Mouse (Mus musculus): ENCODE data around the gene 1700001C02Rik. TPM values are rescaled to one million over a fixed set of nuclear protein-coding genes. Genes with fewer than 3 reads are reported as not detected.

The 1700001C02Rik gene
- polyA plus RNA-seq, 1 experiment from 2014 or later, result not detected

GRCm38 (mm10) chr5:30483533-30483932, 17.7 kb downstream of the 1700001C02Rik start:
- Histone ChIP-seq H3K4me1 (ENCODE audit: control insufficient read depth, insufficient read depth, low read length) (no peaks in the 10 kb centered on the region), H3K27me3 (ENCODE audit: control insufficient read depth, insufficient read depth, low read length) (0 out of 2 replicates have a peak, but pooled peaks cover 2% of the 10 kb centered on the region), H3K27ac (ENCODE audit: low read depth, low read length) (no peak overlapping the region), H3K4me3 (ENCODE audit: low read depth, low read length) (no peak overlapping the region), H3K9me3 (replicated peaks; ENCODE audit: control insufficient read depth, low read length) (no peaks in the 10 kb centered on the region), H3K9ac (ENCODE audit: low read depth, low read length) (no peak overlapping the region), H3K36me3 (ENCODE audit: control insufficient read depth, insufficient read depth, low read length) (no peaks in the 10 kb centered on the region), H3K4me2 (no peak overlapping the region)
- WGBS (ENCODE audit: insufficient replicate concordance), result 68% methylated on average over 8 of the region's 8 CpGs
- no peak for ATAC-seq (replicated peaks; ENCODE audit: insufficient number of reproducible peaks, low FRiP score, low TSS enrichment)

DNA sequence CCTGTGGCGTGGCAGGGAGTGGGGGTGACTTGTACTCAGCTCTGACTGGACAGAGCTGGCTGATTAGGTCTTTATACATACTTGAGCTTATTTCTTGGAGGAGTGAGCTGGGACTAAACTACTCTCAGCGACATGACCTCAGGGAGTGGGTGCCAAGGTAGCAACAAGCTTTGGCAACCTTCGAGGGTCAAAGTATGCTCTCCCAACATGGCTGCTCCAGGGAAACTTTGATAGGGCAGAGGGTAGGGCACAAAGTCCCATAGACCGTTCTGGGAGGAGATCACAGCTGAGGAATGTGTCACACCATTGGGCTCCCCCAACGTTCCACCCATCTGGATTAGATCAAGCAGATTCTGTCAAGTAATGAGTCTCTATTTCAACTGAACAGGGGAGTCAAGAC, 18.7 kb downstream of the 1700001C02Rik start:
- Histone ChIP-seq H3K4me1 (ENCODE audit: control insufficient read depth, insufficient read depth, low read length) (no peaks in the 10 kb centered on the region), H3K9ac (ENCODE audit: low read depth, low read length) (no peak overlapping the region), H3K9me3 (replicated peaks; ENCODE audit: control insufficient read depth, low read length) (no peaks in the 10 kb centered on the region), H3K4me3 (ENCODE audit: low read depth, low read length) (no peak overlapping the region), H3K36me3 (ENCODE audit: control insufficient read depth, insufficient read depth, low read length) (no peaks in the 10 kb centered on the region), H3K27me3 (ENCODE audit: control insufficient read depth, insufficient read depth, low read length) (0 out of 2 replicates have a peak, but pooled peaks cover 2% of the 10 kb centered on the region), H3K4me2 (no peak overlapping the region), H3K27ac (ENCODE audit: low read depth, low read length) (no peak overlapping the region)
- WGBS (ENCODE audit: insufficient replicate concordance), result 77% methylated on average over 5 of the region's 5 CpGs
- ATAC-seq (replicated peaks; ENCODE audit: insufficient number of reproducible peaks, low FRiP score, low TSS enrichment), result no peak

DNA sequence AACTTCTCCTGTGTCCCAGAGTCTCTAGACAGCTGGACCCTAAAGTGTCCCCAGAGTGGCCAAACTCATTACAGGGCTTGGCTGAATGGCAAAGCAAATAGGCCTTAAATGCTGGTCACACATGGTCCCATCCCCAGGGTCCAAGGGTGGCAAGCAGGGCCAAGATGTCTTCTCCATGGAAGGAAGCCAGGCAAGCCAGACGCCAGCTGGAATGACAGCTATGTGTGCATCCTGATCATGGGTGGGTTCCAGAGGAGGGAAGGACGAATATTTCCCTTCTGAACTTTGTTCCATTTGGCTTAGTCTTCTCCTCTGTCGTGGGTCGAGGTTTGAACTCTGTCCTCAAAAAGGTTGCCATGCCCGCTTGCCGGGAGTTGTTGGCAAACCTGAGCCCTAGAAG, 19.3 kb downstream of the 1700001C02Rik start:
- Histone ChIP-seq H3K4me1 (ENCODE audit: control insufficient read depth, insufficient read depth, low read length) (no peaks in the 10 kb centered on the region), H3K27me3 (ENCODE audit: control insufficient read depth, insufficient read depth, low read length) (0 out of 2 replicates have a peak, but pooled peaks cover 2% of the 10 kb centered on the region), H3K4me2 (no peak overlapping the region), H3K9ac (ENCODE audit: low read depth, low read length) (no peak overlapping the region), H3K4me3 (ENCODE audit: low read depth, low read length) (no peak overlapping the region), H3K36me3 (ENCODE audit: control insufficient read depth, insufficient read depth, low read length) (no peaks in the 10 kb centered on the region), H3K9me3 (replicated peaks; ENCODE audit: control insufficient read depth, low read length) (no peaks in the 10 kb centered on the region), H3K27ac (ENCODE audit: low read depth, low read length) (no peak overlapping the region)
- ATAC-seq (replicated peaks; ENCODE audit: insufficient number of reproducible peaks, low FRiP score, low TSS enrichment), result no peak
- 77% methylated on average over 6 of the region's 6 CpGs for WGBS (ENCODE audit: insufficient replicate concordance)

GRCm38 (mm10) chr5:30490215-30490614, 24.4 kb downstream of the 1700001C02Rik start:
- no peak for ATAC-seq (replicated peaks; ENCODE audit: insufficient number of reproducible peaks, low FRiP score, low TSS enrichment)
- Histone ChIP-seq H3K9me3 (replicated peaks; ENCODE audit: control insufficient read depth, low read length) (no peaks in the 10 kb centered on the region), H3K27ac (ENCODE audit: low read depth, low read length) (no peak overlapping the region), H3K4me1 (ENCODE audit: control insufficient read depth, insufficient read depth, low read length) (no peaks in the 10 kb centered on the region), H3K4me3 (ENCODE audit: low read depth, low read length) (no peak overlapping the region), H3K27me3 (ENCODE audit: control insufficient read depth, insufficient read depth, low read length) (no peaks in the 10 kb centered on the region), H3K36me3 (ENCODE audit: control insufficient read depth, insufficient read depth, low read length) (no peaks in the 10 kb centered on the region), H3K9ac (ENCODE audit: low read depth, low read length) (no peak overlapping the region), H3K4me2 (no peak overlapping the region)

GRCm38 (mm10) chr5:30490845-30491244, 25.0 kb downstream of the 1700001C02Rik start:
- no peak overlapping the region for H3K4me2 ChIP-seq
- H3K27me3 ChIP-seq (ENCODE audit: control insufficient read depth, insufficient read depth, low read length), result no peaks in the 10 kb centered on the region
- WGBS (ENCODE audit: insufficient replicate concordance), result 88% methylated on average over 5 of the region's 5 CpGs
- no peak overlapping the region for H3K27ac ChIP-seq (ENCODE audit: low read depth, low read length)
- no peaks in the 10 kb centered on the region for H3K9me3 ChIP-seq (replicated peaks; ENCODE audit: control insufficient read depth, low read length)
- H3K4me1 ChIP-seq (ENCODE audit: control insufficient read depth, insufficient read depth, low read length), result no peaks in the 10 kb centered on the region
- no peak overlapping the region for H3K4me3 ChIP-seq (ENCODE audit: low read depth, low read length)
- ATAC-seq (replicated peaks; ENCODE audit: insufficient number of reproducible peaks, low FRiP score, low TSS enrichment), result no peak
- no peak overlapping the region for H3K9ac ChIP-seq (ENCODE audit: low read depth, low read length)
- no peaks in the 10 kb centered on the region for H3K36me3 ChIP-seq (ENCODE audit: control insufficient read depth, insufficient read depth, low read length)

DNA sequence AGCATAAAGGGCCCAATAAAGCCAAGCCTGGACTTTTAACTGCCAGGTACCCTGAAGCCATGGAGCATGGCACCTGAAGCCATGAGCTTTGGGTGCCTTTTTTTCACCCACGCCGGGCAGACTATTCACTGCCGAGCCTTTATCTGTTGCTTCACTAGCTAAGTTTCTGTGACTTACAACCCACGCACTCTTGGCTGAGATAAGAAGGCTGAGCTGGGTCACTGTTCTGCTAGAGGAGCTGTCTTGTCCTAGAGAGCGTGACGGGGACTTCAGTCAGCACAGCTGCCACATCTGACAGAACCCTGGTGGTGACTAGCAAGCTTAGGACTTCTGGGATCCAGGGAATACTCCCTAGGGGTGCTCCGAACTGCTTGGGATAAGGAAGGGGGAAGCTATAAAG, 27.9 kb downstream of the 1700001C02Rik start:
- ATAC-seq (replicated peaks; ENCODE audit: insufficient number of reproducible peaks, low FRiP score, low TSS enrichment), result no peak
- Histone ChIP-seq H3K4me2 (no peak overlapping the region), H3K9me3 (replicated peaks; ENCODE audit: control insufficient read depth, low read length) (no peaks in the 10 kb centered on the region), H3K4me1 (ENCODE audit: control insufficient read depth, insufficient read depth, low read length) (no peaks in the 10 kb centered on the region), H3K36me3 (ENCODE audit: control insufficient read depth, insufficient read depth, low read length) (no peaks in the 10 kb centered on the region), H3K27ac (ENCODE audit: low read depth, low read length) (no peak overlapping the region), H3K9ac (ENCODE audit: low read depth, low read length) (no peak overlapping the region), H3K27me3 (ENCODE audit: control insufficient read depth, insufficient read depth, low read length) (no peaks in the 10 kb centered on the region), H3K4me3 (ENCODE audit: low read depth, low read length) (no peak overlapping the region)
- 29% methylated on average over 7 of the region's 7 CpGs for WGBS (ENCODE audit: insufficient replicate concordance)

DNA sequence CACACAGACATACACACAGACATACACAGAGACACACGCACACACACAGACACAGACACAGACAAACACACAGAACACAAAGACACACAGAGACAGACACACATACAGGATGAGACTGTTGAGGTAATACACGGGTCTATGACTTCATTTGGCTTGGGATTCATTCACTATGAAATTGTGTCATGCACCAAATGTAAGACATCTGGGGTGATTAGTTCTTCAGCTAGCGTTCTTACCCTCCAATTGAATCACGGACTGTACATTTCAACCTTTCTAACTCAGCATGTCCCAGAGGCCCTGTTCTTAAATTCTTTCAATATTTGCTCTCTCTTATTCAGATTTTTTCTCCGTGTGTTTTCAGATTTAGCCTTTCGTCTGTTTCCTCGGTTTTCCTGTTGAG, 28.8 kb downstream of the 1700001C02Rik start:
- no peak overlapping the region for H3K9ac ChIP-seq (ENCODE audit: low read depth, low read length)
- H3K27me3 ChIP-seq (ENCODE audit: control insufficient read depth, insufficient read depth, low read length), result no peaks in the 10 kb centered on the region
- no peak overlapping the region for H3K4me2 ChIP-seq
- H3K36me3 ChIP-seq (ENCODE audit: control insufficient read depth, insufficient read depth, low read length), result no peaks in the 10 kb centered on the region
- no peaks in the 10 kb centered on the region for H3K4me1 ChIP-seq (ENCODE audit: control insufficient read depth, insufficient read depth, low read length)
- no peak overlapping the region for H3K4me3 ChIP-seq (ENCODE audit: low read depth, low read length)
- 83% methylated on average over 7 of the region's 7 CpGs for whole genome bisulfite sequencing (ENCODE audit: insufficient replicate concordance)
- H3K27ac ChIP-seq (ENCODE audit: low read depth, low read length), result no peak overlapping the region
- H3K9me3 ChIP-seq (replicated peaks; ENCODE audit: control insufficient read depth, low read length), result no peaks in the 10 kb centered on the region
- ATAC-seq (replicated peaks; ENCODE audit: insufficient number of reproducible peaks, low FRiP score, low TSS enrichment), result no peak

DNA sequence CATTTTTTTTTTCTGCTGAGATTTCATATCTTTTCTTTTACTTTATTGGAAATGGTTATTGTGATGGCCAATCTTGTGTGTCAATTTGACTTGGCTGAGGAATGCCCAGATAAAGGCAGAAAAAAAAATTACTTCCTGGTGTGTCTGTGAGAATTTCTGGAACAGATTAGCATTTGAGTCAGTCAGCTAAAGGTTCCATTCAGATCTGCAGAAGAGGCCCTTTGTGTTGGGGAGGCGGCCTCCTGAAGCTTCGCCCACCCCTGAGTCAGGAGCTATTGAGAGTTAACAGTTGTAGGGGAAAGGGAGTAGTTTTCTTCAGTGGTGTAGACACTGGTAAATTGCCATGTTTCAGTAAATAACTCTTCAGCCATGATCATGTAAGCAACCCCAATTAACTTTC, 29.4 kb downstream of the 1700001C02Rik start:
- Histone ChIP-seq H3K4me1 (ENCODE audit: control insufficient read depth, insufficient read depth, low read length) (no peaks in the 10 kb centered on the region), H3K27me3 (ENCODE audit: control insufficient read depth, insufficient read depth, low read length) (no peaks in the 10 kb centered on the region), H3K9ac (ENCODE audit: low read depth, low read length) (no peak overlapping the region), H3K9me3 (replicated peaks; ENCODE audit: control insufficient read depth, low read length) (no peaks in the 10 kb centered on the region), H3K36me3 (ENCODE audit: control insufficient read depth, insufficient read depth, low read length) (no peaks in the 10 kb centered on the region), H3K4me3 (ENCODE audit: low read depth, low read length) (no peak overlapping the region), H3K4me2 (no peak overlapping the region), H3K27ac (ENCODE audit: low read depth, low read length) (no peak overlapping the region)
- no peak for ATAC-seq (replicated peaks; ENCODE audit: insufficient number of reproducible peaks, low FRiP score, low TSS enrichment)
- WGBS (ENCODE audit: insufficient replicate concordance), result 74% methylated on average over 2 of the region's 2 CpGs

- no peak overlapping the region for H3K4me2 ChIP-seq
- H3K4me1 ChIP-seq (ENCODE audit: control insufficient read depth, insufficient read depth, low read length), result no peaks in the 10 kb centered on the region
- no peaks in the 10 kb centered on the region for H3K36me3 ChIP-seq (ENCODE audit: control insufficient read depth, insufficient read depth, low read length)
Observed at GRCm38 (mm10) chr5:30496821-30497220, 31.0 kb downstream of the 1700001C02Rik start.

More at GRCm38 (mm10) chr5:30496821-30497220, 31.0 kb downstream of the 1700001C02Rik start:
- Histone ChIP-seq H3K27me3 (ENCODE audit: control insufficient read depth, insufficient read depth, low read length) (no peaks in the 10 kb centered on the region), H3K9me3 (replicated peaks; ENCODE audit: control insufficient read depth, low read length) (no peaks in the 10 kb centered on the region), H3K9ac (ENCODE audit: low read depth, low read length) (no peak overlapping the region), H3K4me3 (ENCODE audit: low read depth, low read length) (no peak overlapping the region), H3K27ac (ENCODE audit: low read depth, low read length) (no peak overlapping the region)
- ATAC-seq (replicated peaks; ENCODE audit: insufficient number of reproducible peaks, low FRiP score, low TSS enrichment), result no peak
- WGBS (ENCODE audit: insufficient replicate concordance), result 76% methylated on average over 8 of the region's 8 CpGs

All from heart, embryonic 11.5 days (tissue).